Mouse (Mus musculus) embryonic stem cell, embryonic (primary cell): ENCODE data around the gene Gm20075.
"Not testable (repeated sequence)": the region's sequence is repeated elsewhere in the genome, so short reads cannot be mapped to it uniquely, and the experiment has no call there.

Source experiments
- CTCF ChIA-PET, 4 experiments: fragments of 300-600 bp in 2 of 4; fragments of 350-600 bp in 2 of 4; sonication (Branson Sonifier 250); formaldehyde crosslinking; loops; one replicate each; lab custom pipeline; 2022; ENCODE audit warnings: inconsistent platforms in 2 of 4; lab: Charles Lee
- POLR2A ChIA-PET, 4 experiments: fragments of 300-600 bp in 2 of 4; fragments of 350-600 bp in 2 of 4; sonication (Branson Sonifier 250); formaldehyde crosslinking; loops; one replicate each; lab custom pipeline; 2022; ENCODE audit warnings: antibody characterized with exemption in 4 of 4, inconsistent platforms in 1 of 4; lab: Charles Lee

Gene Gm20075

GRCm38 (mm10) chr13:96081276-96081675 lies at the start of gene Gm20075:
Gene Gm20075 (minus strand): TSS chr13:96081376.
- CTCF ChIA-PET = not testable (repeated sequence)
- POLR2A ChIA-PET = interaction anchor here in 1 of 4 experiments (0.6 kb wide), 1 partner anchor 1110 kb away, joined by 3 read pairs; no protein-coding TSS in a partner anchor

- CTCF ChIA-PET = no interaction called here
- POLR2A ChIA-PET = interaction anchor here in 1 of 4 experiments (0.9 kb wide), 1 partner anchor 11 kb away, joined by 3 read pairs; no protein-coding TSS in a partner anchor
Observed at GRCm38 (mm10) chr13:96129081-96129480, 47.9 kb upstream of the Gm20075 start.

- CTCF ChIA-PET = no interaction called here
- POLR2A ChIA-PET = interaction anchor here in 1 of 4 experiments (0.7 kb wide), 1 partner anchor 34 kb away, joined by 3 read pairs; no protein-coding TSS in a partner anchor
Observed at GRCm38 (mm10) chr13:96126669-96127068, 45.5 kb upstream of the Gm20075 start.

- ChIA-PET POLR2A (no interaction called here), CTCF (no interaction called here)
Observed at GRCm38 (mm10) chr13:96125011-96125410, 43.8 kb upstream of the Gm20075 start.

GRCm38 (mm10) chr13:96112711-96113110 lies 31.5 kb upstream of the Gm20075 start:
- POLR2A ChIA-PET = interaction anchor here in 1 of 4 experiments (0.6 kb wide), 1 partner anchor 13 kb away, joined by 3 read pairs; no protein-coding TSS in a partner anchor
- CTCF ChIA-PET = interaction anchor here in 1 of 4 experiments (0.7 kb wide), 1 partner anchor 391 kb away, joined by 4 read pairs; no protein-coding TSS in a partner anchor

- ChIA-PET CTCF (no interaction called here), POLR2A (no interaction called here)
Observed at GRCm38 (mm10) chr13:96110767-96111166, 29.6 kb upstream of the Gm20075 start.

- POLR2A ChIA-PET = no interaction called here
Observed at GRCm38 (mm10) chr13:96106367-96106766, 25.2 kb upstream of the Gm20075 start.

GRCm38 (mm10) chr13:96090929-96091328 lies 9.8 kb upstream of the Gm20075 start:
- ChIA-PET CTCF (no interaction called here), POLR2A (no interaction called here)

More at GRCm38 (mm10) chr13:96106367-96106766, 25.2 kb upstream of the Gm20075 start:
- CTCF ChIA-PET = interaction anchor here in 1 of 4 experiments (0.6 kb wide), 1 partner anchor 206 kb away, joined by 3 read pairs; no protein-coding TSS in a partner anchor

GRCm38 (mm10) chr13:96085581-96086302 lies 4.6 kb upstream of the Gm20075 start:
- CTCF ChIA-PET = no interaction called here
- POLR2A ChIA-PET = no interaction called here

GRCm38 (mm10) chr13:96081754-96082153 lies 578 bp upstream of the Gm20075 start, which contains the start of gene Gm17190:
Gene Gm17190 (plus strand): TSS chr13:96082054.
- CTCF ChIA-PET, POLR2A ChIA-PET: not testable (repeated sequence)

- POLR2A ChIA-PET = no interaction called here
- CTCF ChIA-PET = no interaction called here
Observed at GRCm38 (mm10) chr13:96073555-96073954, 7.6 kb downstream of the Gm20075 start.

GRCm38 (mm10) chr13:96052755-96053154 lies 28.4 kb downstream of the Gm20075 start:
- CTCF ChIA-PET = no interaction called here
- POLR2A ChIA-PET = no interaction called here

- POLR2A ChIA-PET = no interaction called here
- CTCF ChIA-PET = interaction anchor here in 1 of 4 experiments (1.0 kb wide), 1 partner anchor 15 kb away, joined by 3 read pairs; no protein-coding TSS in a partner anchor
Observed at GRCm38 (mm10) chr13:96045396-96045795, 35.8 kb downstream of the Gm20075 start.

GRCm38 (mm10) chr13:96040275-96041042 lies 40.7 kb downstream of the Gm20075 start:
- ChIA-PET CTCF (no interaction called here), POLR2A (interaction anchor here in 1 of 4 experiments (0.9 kb wide), 1 partner anchor 10 kb away, joined by 3 read pairs; no protein-coding TSS in a partner anchor)

- ChIA-PET POLR2A (interaction anchor here in 1 of 4 experiments (0.9 kb wide), 1 partner anchor 11 kb away, joined by 3 read pairs; no protein-coding TSS in a partner anchor), CTCF (no interaction called here)
Observed at GRCm38 (mm10) chr13:96039536-96039935, 41.6 kb downstream of the Gm20075 start.

GRCm38 (mm10) chr13:96030368-96031223 lies 50.6 kb downstream of the Gm20075 start:
- ChIA-PET POLR2A (interaction anchor here in 1 of 4 experiments (0.6 kb wide), 1 partner anchor 1160 kb away, joined by 6 read pairs; no protein-coding TSS in a partner anchor), CTCF (interaction anchor here (0.5 to 1.7 kb wide), 25 partner anchors 15 to 1013 kb away, joined by 3 to 8 read pairs (median 3); no protein-coding TSS in a partner anchor)
